Mouse (Mus musculus) adrenal gland, postnatal 14 days (tissue): ENCODE results near the gene Tnni3. TPM values are rescaled to one million over a fixed set of nuclear protein-coding genes. Genes with fewer than 3 reads are reported as not detected.
"Not testable (repeated sequence)": the region's sequence is repeated elsewhere in the genome, so short reads cannot be mapped to it uniquely, and the experiment has no call there.

Source experiments
- DNase-seq: peaks from one replicate; pipeline ENCODE4 v3.0.0; 2021; ENCODE audit warnings: mixed read lengths
- long read RNA-seq, 2 experiments: library from polyadenylated mRNA; stranded (forward); transcript quantifications; one replicate each; pipeline ENCODE4 v2.0.0; 2021
- total RNA-seq: library from RNA; stranded (reverse); gene quantifications from 2 replicates; pipeline ENCODE4 v1.2.3, GENCODE M21; 2021

The Tnni3 gene
- 0.85 and 3.0 TPM in 2 replicates for total RNA-seq
- long read RNA-seq, experiment 1, result 0 reads
- long read RNA-seq, experiment 2, partial matches to known transcripts, result 0 of 1 reads
- long read RNA-seq, experiment 2, other reads (novel, unspliced or antisense), result 0 of 1 reads

DNA sequence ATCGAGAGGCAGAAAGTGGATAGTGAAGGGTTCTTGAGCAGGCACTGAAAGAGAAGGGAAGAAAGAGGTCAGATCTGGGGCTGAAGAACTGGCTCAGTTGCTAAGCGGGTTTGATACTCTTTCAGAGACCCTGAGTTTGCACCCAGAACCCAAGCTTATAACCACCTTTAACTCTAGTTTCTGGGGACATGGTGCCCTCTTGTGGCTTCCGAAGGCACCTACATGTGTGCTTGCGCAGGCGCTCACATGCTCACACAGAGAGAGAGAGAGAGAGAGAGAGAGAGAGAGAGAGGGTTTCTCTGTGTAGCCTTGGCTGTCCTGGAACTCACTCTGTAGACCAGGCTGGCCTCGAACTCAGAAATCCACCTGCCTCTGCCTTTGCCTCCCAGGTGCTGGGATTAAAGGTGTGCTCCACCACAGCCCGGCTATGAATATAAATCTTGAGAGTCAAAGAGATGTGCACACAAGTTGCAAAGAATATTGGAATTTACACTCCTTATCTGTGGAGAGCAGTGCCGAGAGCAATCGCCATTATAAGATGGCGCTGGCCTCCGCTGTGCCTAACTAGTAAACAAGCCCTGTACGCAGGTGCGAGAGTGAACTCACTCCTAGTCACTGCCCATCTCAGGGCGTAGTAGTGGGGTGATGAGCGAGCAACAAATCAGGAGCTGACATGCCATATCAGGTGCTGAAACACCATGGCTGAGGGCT is at the start of gene Tnni3:
Gene Tnni3, minus strand, starts transcription at position 18 of the 711 bp plus-strand sequence.
- peak; percentile 63 for DNase-seq

DNA sequence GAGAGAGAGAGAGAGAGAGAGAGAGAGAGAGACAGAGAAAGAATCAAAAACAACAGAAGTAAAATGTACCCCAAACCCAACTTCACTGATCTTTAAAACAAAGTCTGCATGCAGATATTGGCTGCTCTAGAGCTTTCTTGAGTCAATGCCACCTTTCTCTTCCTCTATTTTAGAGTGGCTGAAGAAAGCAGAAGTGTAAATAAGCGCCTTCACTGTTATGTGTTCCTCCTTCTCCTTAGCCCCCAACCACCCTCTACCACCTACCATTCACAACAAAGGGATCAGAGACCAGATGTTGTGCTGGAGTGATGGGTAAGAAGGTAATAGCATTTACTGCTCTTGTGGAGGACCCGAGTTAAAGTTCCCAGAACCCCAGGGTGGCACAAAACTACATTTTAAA is 48.3 kb upstream of the Tnni3 start:
- DNase-seq, result not testable (repeated sequence)

DNA sequence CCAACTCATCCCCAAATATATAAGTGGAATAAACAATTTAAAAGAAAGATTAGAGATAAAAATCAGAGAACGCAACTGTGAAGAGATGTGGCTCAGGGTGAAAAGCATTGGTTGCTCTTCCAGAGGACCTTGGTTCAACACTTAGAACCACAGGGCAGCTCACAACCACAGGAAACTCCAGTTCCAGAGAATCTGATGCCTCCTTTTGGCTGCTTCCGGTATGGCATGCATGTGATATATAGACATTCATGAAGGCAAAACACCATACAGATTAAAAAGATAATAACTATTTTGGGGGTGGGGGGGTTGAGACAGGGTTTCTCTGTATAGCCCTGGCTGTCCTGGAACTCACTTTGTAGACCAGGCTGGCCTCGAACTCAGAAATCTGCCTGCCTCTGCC is 38.6 kb upstream of the Tnni3 start:
- no peak for DNase-seq

DNA sequence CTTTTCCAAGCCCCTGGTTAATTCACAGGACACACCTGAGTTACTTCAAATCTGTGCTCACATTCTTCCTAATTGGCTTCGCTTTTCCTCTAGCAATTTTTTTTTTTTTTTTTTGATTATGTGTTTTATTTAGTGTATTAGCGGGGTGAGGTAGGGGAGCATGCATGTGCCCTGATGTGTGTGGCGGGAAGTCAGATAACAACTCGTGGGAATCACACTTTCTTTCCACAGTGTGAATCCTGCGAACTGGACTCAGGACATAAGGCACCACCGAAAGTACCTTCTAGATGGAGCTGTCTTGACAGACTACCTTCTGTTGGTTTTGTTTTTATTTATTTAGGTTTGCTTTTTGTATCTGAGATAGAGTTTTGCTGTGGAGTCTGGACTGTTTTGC is 33.1 kb upstream of the Tnni3 start:
- no peak for DNase-seq

DNA sequence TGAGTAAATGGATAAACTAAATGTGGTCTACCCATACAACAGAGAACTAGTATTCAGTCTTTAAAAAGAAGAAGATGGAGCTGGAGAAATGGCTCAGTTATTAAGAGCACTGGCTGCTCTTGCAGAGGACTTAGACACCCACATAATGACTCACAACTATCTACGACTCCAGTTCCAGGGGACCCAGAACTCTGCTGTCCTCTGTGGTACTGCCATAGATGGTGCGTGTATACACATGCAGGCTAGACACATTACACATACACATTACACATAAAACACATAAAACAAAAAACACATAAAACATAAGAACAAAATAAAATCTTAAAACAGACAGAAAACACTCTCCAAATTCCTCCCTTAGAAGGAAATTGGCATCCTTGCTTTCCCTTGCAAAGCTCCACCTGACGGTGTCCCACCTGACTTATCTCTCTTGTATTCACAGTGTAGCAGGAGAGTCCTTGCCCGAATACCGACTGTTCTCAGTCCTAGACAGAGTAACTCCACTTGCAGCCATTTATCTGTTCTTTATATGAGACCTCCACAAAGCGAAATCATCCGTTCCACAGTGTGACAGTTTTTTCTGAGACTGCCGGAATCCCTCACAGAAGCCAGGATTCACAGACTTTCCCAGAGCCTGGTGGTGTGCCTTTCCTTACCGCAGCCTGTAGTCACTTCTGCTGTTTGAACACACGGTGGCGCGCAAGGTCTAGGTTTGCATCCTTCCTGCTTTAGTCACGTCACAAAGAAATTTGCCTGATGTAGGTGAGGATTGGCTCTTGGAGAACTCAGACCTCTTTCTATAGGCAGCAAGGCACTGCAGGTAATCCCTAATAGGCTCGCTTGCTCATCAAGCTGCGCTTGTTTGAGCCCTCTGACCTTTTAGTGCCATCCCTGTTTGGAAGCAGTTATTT is 32.5 kb upstream of the Tnni3 start:
- peak; percentile 82 for DNase-seq

DNA sequence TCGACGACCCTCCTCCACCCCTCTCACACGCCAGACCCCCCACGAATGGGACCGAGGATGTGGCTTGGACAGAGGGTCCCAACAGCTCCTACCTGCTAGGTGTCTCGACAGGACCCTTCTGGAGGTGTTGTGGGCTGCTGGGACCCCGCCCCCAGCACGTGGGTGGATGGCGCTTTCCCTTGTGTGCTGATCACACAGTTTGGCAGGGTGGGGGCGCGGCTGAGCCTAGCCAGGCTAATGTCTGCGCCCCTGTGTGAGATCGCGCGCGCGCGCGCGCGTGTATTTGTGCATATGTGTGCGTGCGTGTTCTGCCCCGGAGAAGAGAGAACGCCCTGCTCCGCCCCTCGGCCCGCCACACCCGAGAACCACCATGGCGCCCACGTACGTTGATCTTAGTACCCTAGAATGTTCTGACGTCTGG is 23.2 kb upstream of the Tnni3 start, which contains the start of gene Syt5:
Gene Syt5, minus strand, starts transcription at position 321 of the 421 bp plus-strand sequence.
- no peak for DNase-seq

DNA sequence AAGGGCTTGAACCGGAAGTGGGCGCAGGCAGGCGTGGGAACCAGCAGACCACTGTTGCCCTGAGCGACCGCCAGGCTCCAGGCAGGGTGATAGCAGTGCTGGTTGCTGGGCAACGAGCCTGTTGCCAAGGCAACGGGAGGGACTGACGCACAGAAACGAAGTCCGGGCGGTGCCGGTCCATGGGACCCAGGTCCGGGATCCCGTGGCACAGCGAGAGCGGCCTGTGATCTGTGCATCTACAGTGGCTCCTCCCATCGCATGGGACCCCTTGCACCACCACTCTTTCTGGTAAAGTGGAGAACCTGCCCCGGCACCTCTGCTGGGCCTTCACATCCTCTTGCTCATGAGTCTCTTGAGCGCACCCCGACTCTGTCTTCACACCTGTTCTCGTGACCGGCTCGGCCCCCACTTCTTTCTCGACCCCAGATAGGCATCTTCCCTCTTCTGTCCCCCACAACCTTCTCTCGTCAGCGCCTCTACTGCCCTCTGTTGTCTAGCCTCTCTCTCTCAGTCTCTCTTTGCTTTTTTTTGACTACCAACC is 22.6 kb upstream of the Tnni3 start:
- peak; percentile 86 for DNase-seq

DNA sequence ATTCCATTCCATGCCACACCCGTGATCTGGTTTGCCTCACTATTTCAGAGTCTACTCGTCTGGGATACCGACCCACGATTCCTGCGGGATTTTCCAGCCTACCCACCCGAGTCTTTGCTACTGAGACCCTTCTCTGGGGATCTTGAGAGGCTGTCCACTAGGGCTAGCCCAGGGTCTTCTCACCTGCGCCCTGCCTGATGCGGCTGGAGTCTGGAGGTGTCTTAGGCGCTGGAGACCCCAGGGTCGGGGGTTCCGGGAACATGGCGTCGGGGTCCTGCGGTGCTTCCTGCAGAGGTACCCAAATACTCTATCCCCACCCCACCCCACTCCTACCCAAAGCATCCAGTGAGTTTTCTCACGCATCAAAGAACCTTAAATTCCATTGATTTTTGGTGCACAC is 22.0 kb upstream of the Tnni3 start:
- no peak for DNase-seq

DNA sequence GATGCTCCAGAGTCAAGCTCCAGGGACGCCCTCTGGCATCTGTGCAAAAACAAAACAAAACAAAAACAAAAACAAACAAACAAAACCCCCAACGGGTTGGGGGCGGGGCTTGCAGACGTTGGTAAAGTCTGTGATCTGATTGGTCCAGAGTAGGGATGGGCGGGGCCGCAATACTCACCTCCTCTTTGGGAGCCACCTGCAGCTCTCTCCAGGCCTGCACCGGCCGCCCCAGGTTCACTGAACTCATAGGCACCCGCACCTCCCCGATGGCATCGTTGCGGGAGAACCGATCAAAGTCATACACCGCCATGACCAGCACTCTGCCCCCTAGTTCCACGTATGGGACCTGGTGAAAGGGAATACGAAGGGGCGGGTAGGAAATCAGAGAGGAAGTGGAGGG is 18.0 kb upstream of the Tnni3 start:
- no peak for DNase-seq

DNA sequence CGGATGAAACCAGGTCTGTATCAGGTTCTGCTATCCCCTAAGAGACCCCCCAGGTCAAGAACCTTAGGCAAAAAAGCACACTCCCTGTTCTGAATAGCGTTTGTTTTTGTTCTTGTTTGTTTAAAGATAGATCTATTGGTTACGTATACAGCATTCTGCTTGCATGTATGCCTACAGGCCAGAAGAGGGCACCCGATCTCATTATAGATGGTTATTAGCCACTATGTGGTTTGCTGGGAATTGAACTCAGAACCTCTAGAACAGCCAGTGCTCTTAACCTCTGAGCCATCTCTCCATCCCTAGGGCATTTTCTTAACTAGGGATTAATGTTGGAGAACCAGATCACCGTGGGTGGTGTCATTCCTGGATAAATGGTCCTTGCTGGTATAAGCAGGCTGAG is 17.3 kb upstream of the Tnni3 start:
- DNase-seq, result no peak

DNA sequence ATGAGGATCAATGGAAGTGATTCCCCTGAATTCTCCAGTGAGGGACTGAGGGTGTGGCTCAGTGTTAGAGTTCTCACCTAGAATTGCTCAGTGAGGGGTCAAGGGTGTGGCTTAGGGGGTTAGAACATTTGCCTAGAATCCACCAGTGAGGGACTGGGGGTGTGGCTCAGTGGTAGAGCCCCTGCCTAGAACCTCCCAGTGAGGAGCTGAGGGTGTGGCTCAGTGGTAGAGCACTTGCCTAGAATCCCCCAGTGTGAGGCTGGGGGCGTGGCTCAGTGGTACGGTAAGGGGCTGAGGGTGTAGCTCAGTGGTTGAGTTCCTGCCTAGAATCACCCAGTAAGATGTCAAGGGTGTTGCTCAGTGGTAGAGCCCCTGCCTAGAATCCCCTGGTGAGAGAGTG is 15.0 kb upstream of the Tnni3 start:
- DNase-seq, result no peak

DNA sequence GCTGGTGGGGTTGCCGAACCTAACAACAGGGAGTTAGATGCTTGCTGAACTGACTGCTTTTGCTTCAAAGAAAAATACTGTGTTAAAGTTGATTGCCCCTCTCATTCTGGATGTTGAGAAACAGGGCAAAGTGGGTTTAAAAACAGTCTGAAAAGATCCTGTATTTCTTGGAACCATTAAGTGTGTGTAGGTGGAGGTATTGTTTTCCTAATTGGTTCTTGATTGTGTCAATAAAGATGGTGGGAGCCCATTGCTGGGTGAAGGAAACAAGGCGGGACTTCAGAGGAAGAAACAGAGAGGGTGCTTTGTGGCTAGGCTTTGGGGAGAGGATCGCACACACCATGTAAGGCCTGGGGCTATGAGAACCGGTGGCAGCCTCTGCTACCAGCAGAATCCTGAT is 13.2 kb upstream of the Tnni3 start:
- no peak for DNase-seq

DNA sequence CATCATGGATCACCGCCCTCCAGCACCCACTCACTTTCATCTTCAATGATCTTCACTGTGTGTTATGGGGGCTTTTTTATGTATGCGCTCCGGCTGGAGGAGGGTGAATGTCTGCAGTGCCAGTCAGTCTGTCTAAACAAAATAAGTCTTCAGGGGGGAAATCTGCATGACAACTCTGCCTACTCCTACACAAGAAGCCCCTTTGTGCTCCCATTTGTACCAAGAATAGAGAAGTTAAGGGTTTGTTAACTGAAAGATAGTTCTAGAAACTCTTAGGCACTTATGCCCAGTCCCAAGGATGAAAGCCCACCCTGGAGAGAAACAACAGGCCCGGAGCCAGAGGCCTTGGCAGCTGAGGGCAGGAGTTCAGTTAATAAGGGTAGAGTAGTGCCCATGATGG is 12.3 kb upstream of the Tnni3 start:
- no peak for DNase-seq

DNA sequence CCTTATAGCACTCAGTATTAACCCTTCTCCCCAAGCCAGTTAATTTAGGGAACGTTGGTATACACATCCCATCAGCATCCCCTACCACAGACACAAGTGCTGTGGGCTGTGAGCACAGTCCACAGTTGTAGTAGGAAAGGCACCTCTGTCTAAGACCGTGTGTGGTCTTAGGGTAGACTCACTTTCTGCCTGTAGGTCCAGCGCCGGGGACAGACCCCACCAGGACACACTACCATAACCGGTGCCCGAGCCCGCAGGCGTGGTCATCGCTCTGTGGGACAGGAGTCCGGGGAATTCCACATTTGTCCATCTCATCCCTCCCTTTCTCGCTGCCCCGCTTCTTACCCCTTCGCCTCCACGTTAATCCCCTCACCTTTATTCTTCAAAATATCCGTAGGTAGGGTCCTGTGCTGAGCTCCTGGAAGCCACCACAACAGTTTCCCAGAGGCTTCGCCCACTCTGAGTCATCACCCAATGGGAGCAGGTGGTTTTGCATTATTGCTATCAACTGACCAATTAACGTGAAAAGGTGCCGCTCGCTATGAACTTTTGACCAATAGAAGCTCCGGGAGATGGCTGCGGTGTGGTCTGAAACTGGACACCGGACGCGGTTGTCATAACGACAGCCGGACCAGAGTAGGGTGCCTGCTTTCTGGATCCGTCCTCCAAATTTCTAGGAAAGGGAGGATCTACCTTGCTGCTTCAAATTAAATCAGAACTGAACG is 8.1 kb upstream of the Tnni3 start, which contains the start of gene Dnaaf3:
Gene Dnaaf3, minus strand, starts transcription at position 449 of the 725 bp plus-strand sequence.
- DNase-seq, result peak; percentile 89

DNA sequence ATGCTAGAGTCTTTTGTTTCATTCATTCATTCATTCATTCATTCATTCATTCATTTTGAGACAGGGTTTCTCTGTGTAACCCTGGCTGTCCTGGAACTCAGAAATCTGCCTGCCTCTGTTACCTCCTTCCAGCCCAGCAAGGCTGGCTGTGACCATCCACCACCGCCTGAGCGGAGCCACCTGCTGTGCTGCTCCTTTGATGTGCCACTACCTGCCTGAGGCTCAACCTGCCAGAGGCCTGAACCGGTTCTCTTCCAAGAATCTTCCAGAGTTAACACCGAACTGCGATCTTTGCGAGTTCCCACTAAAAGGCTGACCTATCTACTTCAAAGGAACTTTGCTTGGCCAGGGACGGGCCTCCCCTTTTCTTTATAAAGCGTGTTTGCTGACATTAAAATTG is 6.1 kb upstream of the Tnni3 start:
- not testable (repeated sequence) for DNase-seq

DNA sequence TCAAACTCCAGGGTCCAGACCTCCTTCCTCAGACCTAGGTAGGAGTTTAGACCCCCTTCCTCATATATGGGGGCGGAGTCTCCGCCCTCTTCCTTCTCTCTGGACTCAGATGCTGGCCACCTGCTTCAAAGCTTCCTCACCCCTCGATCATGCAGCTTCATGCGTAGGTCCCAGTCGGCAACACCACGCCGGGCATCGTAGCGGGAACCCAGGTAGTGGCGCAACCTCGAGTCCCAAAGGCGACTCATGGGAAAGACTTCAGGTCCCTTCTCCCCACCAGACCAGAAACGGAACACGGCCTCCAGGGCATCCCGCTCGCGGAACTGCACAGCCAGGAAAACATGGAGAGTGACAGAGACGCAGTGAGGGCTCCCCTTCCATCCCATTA is 3.3 kb upstream of the Tnni3 start:
- DNase-seq, result no peak

DNA sequence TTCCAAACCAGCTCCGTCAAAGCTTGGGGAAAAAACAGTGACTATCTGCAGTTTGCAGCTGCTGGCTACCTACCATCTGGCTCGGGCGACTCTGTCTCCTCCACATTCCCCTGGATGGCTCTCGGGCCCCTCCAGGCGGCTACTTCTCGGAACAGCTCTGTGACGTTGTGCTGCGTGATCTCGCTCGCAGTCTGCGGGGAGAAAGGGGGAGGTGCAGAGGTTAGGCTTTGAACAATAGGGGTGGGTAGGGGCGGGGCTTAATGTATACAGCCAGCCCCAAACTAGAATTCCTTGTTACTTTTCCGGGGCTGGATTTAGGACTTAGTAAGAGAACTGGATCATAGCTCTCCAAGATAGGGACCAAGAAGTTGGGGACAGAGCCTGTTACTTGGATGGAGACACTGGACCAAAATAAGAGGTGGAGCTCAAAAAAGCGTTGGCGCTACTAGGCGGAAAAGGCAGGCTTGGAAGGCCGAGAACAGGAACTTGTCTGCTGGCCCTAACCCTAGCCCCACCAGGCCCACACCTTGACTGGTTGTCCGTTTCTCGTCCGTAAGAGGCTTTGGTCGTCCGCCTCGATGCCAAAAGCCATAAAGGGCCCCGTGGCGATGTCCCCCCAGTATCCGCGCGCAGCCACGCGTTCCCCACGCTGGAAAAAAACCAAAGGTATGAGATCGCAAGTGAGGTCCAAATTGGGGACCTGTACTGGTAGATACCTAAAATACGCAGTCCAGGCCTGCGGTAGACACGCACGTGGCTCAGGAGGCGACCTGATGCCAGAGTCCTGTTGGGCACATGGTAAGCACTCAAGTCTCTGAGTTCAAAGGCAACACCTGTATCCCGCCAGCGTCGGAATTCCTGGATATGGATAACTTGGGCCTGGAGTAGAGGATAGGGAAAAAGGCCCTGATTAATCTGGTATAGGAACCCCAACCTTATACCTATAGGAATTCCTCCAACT is 2.6 kb upstream of the Tnni3 start:
- peak; percentile 84 for DNase-seq

DNA sequence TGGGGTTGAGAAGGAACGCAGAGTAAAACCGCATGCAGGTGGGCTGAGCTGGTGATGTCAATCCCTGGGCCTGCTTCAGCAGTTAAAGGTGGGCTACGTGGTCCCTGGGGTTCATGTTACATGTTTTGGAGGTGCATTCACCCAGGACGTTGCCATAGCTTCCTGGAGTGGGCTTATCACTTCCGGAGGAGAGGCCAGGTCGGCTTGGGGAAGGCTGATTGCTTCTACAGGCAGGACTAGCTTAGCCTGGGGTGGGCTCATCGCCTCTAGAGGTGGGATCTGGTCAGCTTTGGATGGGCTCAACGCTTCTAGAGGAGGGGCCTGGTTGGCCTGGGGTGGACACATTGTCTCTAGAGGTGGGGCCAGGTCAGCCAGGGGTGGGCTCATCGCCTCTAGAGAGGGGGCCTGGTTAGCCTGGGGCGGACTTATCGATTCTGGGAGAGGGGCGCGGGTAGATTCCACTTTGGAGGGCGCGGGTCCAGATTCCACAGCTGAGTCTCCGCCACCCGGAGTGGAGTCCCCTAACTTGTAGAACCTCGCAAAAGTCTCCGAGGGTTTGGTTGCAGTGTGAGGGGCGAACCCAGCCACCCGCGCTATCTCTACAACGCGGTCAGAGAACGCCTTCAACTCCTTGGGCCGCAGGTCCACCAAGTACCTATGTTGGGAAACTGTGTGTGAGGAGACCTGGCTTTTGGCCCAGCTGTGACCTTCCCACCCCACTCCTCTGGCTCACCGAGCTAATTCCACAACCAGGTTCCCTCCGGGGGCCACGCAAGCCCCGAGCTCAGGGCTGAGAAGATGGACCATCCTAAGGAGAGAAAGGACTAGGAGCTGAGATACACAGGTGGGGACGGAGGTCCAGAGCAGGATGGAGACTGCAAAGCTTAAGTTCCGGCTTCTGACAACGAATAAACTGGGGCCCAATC is 561 bp downstream of the Tnni3 start:
- DNase-seq, result no peak

DNA sequence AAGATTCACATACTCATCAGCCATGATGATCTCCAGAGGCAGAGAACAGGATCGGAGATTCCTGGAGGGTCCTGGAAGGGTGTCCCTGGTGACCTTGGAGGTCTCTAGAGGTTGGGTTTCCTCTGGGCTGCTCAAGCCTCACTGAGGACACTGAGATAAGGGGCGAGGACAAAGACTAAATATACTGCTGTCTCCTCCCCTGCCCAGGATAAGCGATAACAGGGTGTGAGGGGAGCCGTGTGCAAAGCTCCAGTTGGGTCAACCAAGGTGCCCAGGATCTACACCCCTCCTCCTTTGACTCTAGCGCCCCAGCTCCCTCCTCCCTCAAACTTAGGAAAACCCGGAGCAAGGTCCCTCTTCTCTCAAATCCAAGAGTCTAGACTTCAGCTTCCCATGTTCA is 1.7 kb downstream of the Tnni3 start:
- DNase-seq, result no peak
